Mouse (Mus musculus): ENCODE data around the gene Lsm14a. TPM values are rescaled to one million over a fixed set of nuclear protein-coding genes. Genes with fewer than 3 reads are reported as not detected.
A peak's percentile ranks its signal among the peaks of the same experiment; 100 is the strongest.

The Lsm14a gene
- total and polyA plus RNA-seq, 2 experiments from 2014 or later, result 41.4 to 44.7 TPM

DNA sequence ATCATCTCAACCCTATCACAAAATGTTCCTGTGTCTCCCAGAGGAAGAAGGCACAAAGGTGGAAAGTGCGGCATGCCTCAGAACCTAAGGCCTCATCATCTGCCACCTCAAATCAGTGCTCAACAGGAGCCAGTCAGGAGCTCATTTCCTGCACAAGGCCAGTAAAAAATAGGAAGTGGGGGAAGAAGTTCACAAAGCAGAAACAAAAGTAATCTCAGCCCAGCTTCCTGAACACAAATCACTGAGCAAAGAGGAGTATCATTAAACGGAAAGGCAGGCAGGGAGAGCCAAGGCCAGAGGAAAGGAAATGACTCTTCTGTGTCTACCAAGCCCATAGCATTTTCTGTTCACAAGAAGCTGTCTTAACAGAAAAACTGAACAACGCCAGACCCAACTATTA lies 91.2 kb downstream of the Lsm14a start:
- Histone ChIP-seq H3K4me2 (ENCODE audit: low read depth, low read length) (no peak overlapping the region), H3K4me3 (ENCODE audit: low read depth, low read length) (no peak overlapping the region), H3K27ac (ENCODE audit: low read depth) (peak overlapping the region; percentile 86), H3K27me3 (ENCODE audit: control insufficient read depth, insufficient read depth, low read length) (no peaks in the 10 kb centered on the region), H3K9me3 (replicated peaks; ENCODE audit: control insufficient read depth, low read length) (no peaks in the 10 kb centered on the region), H3K36me3 (replicated peaks; ENCODE audit: control insufficient read depth, insufficient read depth, low read length) (0 out of 2 replicates have a peak, but pooled peaks cover 4% of the 10 kb centered on the region), H3K9ac (replicated peaks; ENCODE audit: low read depth, low read length) (no peak overlapping the region), H3K4me1 (ENCODE audit: control insufficient read depth, insufficient read depth) (peaks cover 45% of the 10 kb centered on the region)
- TF ChIP-seq EP300 (IDR thresholded peaks at IDR 0.05; ENCODE audit: low read depth) (peak; percentile 89), CTCF (IDR thresholded peaks at IDR 0.05; ENCODE audit: low read depth) (no peak)
- 57% methylated on average over 3 of the region's 3 CpGs for WGBS
- ATAC-seq (ENCODE audit: insufficient read depth, low read depth) (peak; percentile 68), DNase-seq (ENCODE audit: low spot score) (peak; percentile 67)

GRCm38 (mm10) chr7:34298818-34299217 lies 94.3 kb downstream of the Lsm14a start:
- H3K27ac ChIP-seq (ENCODE audit: low read depth), result peak overlapping the region; percentile 70
- 0 out of 2 replicates have a peak, but pooled peaks cover 4% of the 10 kb centered on the region for H3K36me3 ChIP-seq (replicated peaks; ENCODE audit: control insufficient read depth, insufficient read depth, low read length)
- ATAC-seq (ENCODE audit: insufficient read depth, low read depth) (no peak), DNase-seq (ENCODE audit: low spot score) (no peak)
- H3K9me3 ChIP-seq (replicated peaks; ENCODE audit: control insufficient read depth, low read length), result no peaks in the 10 kb centered on the region
- 84% methylated on average over 2 of the region's 2 CpGs for WGBS
- TF ChIP-seq EP300 (IDR thresholded peaks at IDR 0.05; ENCODE audit: low read depth) (no peak), CTCF (IDR thresholded peaks at IDR 0.05; ENCODE audit: low read depth) (no peak)
- no peak overlapping the region for H3K4me2 ChIP-seq (ENCODE audit: low read depth, low read length)
- H3K4me3 ChIP-seq (ENCODE audit: low read depth, low read length), result no peak overlapping the region
- H3K27me3 ChIP-seq (ENCODE audit: control insufficient read depth, insufficient read depth, low read length), result no peaks in the 10 kb centered on the region
- H3K9ac ChIP-seq (replicated peaks; ENCODE audit: low read depth, low read length), result no peak overlapping the region
- H3K4me1 ChIP-seq (ENCODE audit: control insufficient read depth, insufficient read depth), result peaks cover 23% of the 10 kb centered on the region

DNA sequence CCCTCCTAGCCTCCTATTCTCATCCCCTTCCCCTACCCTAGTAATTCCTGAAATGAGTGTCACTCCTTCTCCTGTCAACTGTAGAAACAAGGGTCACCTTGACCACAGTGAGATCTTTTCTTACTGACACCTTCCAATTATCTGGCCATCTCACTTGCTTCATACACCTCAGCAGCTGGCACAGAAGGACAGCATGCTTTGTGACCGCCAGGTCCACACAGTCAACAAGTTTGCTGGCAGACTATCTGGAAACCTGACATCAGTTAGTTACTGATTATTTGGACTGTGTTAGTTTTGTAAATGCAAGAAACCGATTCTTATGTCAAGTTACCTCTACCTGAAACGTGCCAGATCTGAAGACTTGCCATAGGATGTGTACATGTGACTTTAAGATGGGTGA lies 97.0 kb downstream of the Lsm14a start:
- TF ChIP-seq EP300 (IDR thresholded peaks at IDR 0.05; ENCODE audit: low read depth) (no peak), CTCF (IDR thresholded peaks at IDR 0.05; ENCODE audit: low read depth) (no peak)
- no peak for DNase-seq (ENCODE audit: low spot score)
- 73% methylated on average over 3 of the region's 3 CpGs for WGBS
- Histone ChIP-seq H3K36me3 (replicated peaks; ENCODE audit: control insufficient read depth, insufficient read depth, low read length) (0 out of 2 replicates have a peak, but pooled peaks cover 4% of the 10 kb centered on the region), H3K4me1 (ENCODE audit: control insufficient read depth, insufficient read depth) (peaks cover 8% of the 10 kb centered on the region; the same call in 1 of the 2 replicates), H3K4me3 (ENCODE audit: low read depth, low read length) (no peak overlapping the region), H3K27ac (ENCODE audit: low read depth) (no peak overlapping the region), H3K27me3 (ENCODE audit: control insufficient read depth, insufficient read depth, low read length) (no peaks in the 10 kb centered on the region), H3K9ac (replicated peaks; ENCODE audit: low read depth, low read length) (no peak overlapping the region), H3K9me3 (replicated peaks; ENCODE audit: control insufficient read depth, low read length) (no peaks in the 10 kb centered on the region), H3K4me2 (ENCODE audit: low read depth, low read length) (no peak overlapping the region)
- ATAC-seq (ENCODE audit: insufficient read depth, low read depth), result no peak

Other genes with a start within 250 kb of the Lsm14a start
- gene Uba2, start 223.7 kb downstream of the Lsm14a start, total RNA-seq (2014; rRNA removed; ENCODE audit: low replicate concordance), result 54.8 and 57.3 TPM in 2 replicates
- 55.7 and 59.3 TPM in 2 replicates for gene Uba2, start 223.7 kb downstream of the Lsm14a start, polyA plus RNA-seq (2015; fragmentation: Nextera tagmentation; extraction: Ambion mirVana)
- 32.5 and 41.9 TPM in 2 replicates for gene Pdcd2l, start 196.7 kb downstream of the Lsm14a start, total RNA-seq (2014; rRNA removed; ENCODE audit: low replicate concordance)
- 41.7 and 44.0 TPM in 2 replicates for gene Pdcd2l, start 196.7 kb downstream of the Lsm14a start, polyA plus RNA-seq (2015; fragmentation: Nextera tagmentation; extraction: Ambion mirVana)
- gene Gpi1, start 163.0 kb downstream of the Lsm14a start, total RNA-seq (2014; rRNA removed; ENCODE audit: low replicate concordance), result 645 and 692 TPM in 2 replicates
- gene Gpi1, start 163.0 kb downstream of the Lsm14a start, polyA plus RNA-seq (2015; fragmentation: Nextera tagmentation; extraction: Ambion mirVana), result 587 and 618 TPM in 2 replicates
- not detected in 2 replicates for gene Gm6096, start 142.3 kb downstream of the Lsm14a start, total RNA-seq (2014; rRNA removed; ENCODE audit: low replicate concordance)
- gene Gm6096, start 142.3 kb downstream of the Lsm14a start, polyA plus RNA-seq (2015; fragmentation: Nextera tagmentation; extraction: Ambion mirVana), result 0.32 TPM in 1 of 2 replicates, not detected in the other
- gene 4931406P16Rik, start 79.8 kb downstream of the Lsm14a start, total RNA-seq (2014; rRNA removed; ENCODE audit: low replicate concordance), result 62.1 and 67.8 TPM in 2 replicates
- gene 4931406P16Rik, start 79.8 kb downstream of the Lsm14a start, polyA plus RNA-seq (2015; fragmentation: Nextera tagmentation; extraction: Ambion mirVana), result 25.4 and 25.9 TPM in 2 replicates